Mouse (Mus musculus): Measurements from ENCODE around the gene Ftcd. TPM values are rescaled to one million over a fixed set of nuclear protein-coding genes. Genes with fewer than 3 reads are reported as not detected.

Ftcd gene
- not detected in 2 replicates for total RNA-seq (2014; fragmentation: Nextera tagmentation)
- total RNA-seq (2017), result not detected in 2 replicates

- ATAC-seq (replicated peaks; ENCODE audit: poor library complexity, severe bottlenecking), result no peak
These were observed at the start of gene Ftcd for GRCm38 (mm10) chr10:76575374-76575773. Gene Ftcd, plus strand, starts transcription at chr10:76575648.

GRCm38 (mm10) chr10:76530922-76531321, 44.5 kb upstream of the Ftcd start:
- ATAC-seq (replicated peaks; ENCODE audit: poor library complexity, severe bottlenecking), result peak; percentile 47

- ATAC-seq (replicated peaks; ENCODE audit: poor library complexity, severe bottlenecking), result peak; percentile 98
These were observed 44.1 kb upstream of the Ftcd start, which contains the start of gene Lss for GRCm38 (mm10) chr10:76531375-76531774. Gene Lss, plus strand, starts transcription at chr10:76531588.

DNA sequence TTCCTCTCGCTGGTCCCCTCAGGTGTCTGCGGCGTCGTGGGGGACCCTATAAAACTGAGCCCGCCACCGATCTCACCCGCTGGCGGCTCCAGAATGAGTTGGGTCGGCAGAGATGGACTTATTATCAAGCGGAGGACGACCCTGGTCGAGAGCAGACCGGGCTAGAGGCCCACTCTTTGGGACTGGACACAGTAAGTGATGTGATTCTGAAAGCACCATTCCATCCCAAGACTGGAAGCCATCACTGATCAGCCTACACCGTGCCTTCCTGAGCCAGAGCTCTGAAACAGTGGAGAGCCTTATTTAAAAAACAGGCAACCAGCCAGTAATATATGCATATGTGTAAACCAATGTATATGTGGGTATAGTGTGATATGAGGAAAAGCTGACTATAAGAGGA, 43.6 kb upstream of the Ftcd start:
- ATAC-seq (replicated peaks; ENCODE audit: poor library complexity, severe bottlenecking), result no peak

DNA sequence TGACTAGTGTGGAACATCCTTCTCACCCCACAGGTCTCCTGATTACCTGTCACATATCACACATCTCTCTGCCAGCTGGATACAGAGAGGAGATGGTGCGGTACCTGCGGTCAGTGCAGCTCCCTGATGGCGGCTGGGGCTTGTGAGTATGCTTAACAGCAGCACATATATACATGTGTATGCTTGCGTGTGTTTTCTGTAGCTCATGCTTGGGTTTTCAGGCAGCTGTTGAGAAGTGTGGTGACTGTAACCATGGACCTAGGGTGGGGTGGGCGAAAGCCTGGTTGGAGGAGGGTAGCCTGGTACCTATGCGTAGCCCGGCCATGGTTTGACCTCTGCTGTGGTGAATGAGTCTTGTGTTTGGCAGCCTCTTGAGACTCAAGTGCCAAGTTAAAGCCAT, 39.9 kb upstream of the Ftcd start:
- ATAC-seq (replicated peaks; ENCODE audit: poor library complexity, severe bottlenecking), result no peak

GRCm38 (mm10) chr10:76537619-76538018, 37.8 kb upstream of the Ftcd start:
- no peak for ATAC-seq (replicated peaks; ENCODE audit: poor library complexity, severe bottlenecking)

- peak; percentile 79 for ATAC-seq (replicated peaks; ENCODE audit: poor library complexity, severe bottlenecking)
These were observed 33.9 kb upstream of the Ftcd start for GRCm38 (mm10) chr10:76541336-76542085.

- ATAC-seq (replicated peaks; ENCODE audit: poor library complexity, severe bottlenecking), result peak; percentile 82
These were observed 32.6 kb upstream of the Ftcd start for GRCm38 (mm10) chr10:76542636-76543375.

DNA sequence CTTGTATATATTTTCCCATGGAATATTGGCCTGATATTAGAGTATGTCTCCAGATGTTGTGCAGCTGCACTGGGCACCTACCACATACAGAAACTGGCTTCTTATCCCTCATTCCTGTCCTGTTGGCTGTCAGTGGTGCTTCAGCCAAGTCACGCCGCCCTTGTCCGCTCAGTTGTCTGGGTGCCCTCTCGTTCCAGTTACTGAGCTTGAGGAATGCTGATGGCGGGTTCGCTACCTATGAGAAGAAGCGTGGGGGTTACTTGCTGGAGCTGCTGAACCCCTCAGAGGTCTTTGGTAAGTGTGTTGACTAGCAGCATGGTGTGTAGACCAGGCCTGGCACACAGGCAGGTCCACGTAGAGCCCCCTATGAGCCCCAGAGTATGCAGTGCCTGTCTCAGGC, 28.9 kb upstream of the Ftcd start:
- ATAC-seq (replicated peaks; ENCODE audit: poor library complexity, severe bottlenecking), result no peak

- ATAC-seq (replicated peaks; ENCODE audit: poor library complexity, severe bottlenecking), result no peak
These were observed 27.2 kb upstream of the Ftcd start for GRCm38 (mm10) chr10:76548218-76548617.

- ATAC-seq (replicated peaks; ENCODE audit: poor library complexity, severe bottlenecking), result no peak
These were observed 25.0 kb upstream of the Ftcd start for GRCm38 (mm10) chr10:76550458-76550857.

DNA sequence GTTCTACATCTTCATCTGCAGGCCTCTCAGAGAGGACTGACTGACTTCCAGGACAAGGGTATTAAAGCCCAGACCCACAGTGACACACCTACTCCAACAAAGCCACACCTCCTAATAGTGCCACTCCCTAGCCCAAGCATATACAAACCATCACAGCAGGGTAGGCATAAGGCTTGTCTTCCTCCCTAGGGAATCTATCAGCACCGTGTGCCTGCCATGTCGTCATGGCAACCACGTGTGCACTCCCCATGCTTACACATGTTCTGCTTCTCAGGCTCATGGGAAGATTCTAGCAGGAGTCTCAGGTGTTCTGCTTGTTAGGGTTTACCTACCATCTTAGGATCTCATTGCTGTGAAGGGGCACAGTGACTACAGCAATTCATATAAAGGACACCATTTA, 23.9 kb upstream of the Ftcd start:
- ATAC-seq (replicated peaks; ENCODE audit: poor library complexity, severe bottlenecking), result no peak

GRCm38 (mm10) chr10:76554061-76554460, 21.4 kb upstream of the Ftcd start:
- ATAC-seq (replicated peaks; ENCODE audit: poor library complexity, severe bottlenecking), result no peak

DNA sequence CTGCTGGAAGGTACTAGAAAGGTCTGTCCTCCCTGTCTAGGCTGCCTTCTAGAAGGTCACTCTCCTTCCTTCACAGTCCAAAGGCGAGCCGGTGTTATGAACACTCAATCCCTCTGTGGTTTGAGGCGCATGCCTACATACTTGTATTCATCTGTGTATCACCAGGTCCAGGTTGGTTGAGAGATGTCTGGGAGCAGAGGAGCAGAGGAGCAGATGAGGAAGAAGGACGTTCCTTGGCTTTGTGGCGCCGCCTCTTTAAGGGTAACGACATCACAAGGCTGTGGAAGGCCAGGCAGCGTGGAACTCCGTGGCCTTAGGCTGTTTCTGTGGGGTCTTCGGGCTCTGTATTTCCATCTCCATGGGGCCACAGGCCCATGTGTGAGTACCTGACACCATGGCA, 13.5 kb upstream of the Ftcd start, which contains the start of gene Spatc1l:
Spatc1l (plus strand) TSS at position 301 of the 400 bp plus-strand sequence.
- ATAC-seq (replicated peaks; ENCODE audit: poor library complexity, severe bottlenecking), result no peak

- ATAC-seq (replicated peaks; ENCODE audit: poor library complexity, severe bottlenecking), result no peak
These were observed 5.3 kb upstream of the Ftcd start for GRCm38 (mm10) chr10:76569996-76570685.

- ATAC-seq (replicated peaks; ENCODE audit: poor library complexity, severe bottlenecking), result no peak
These were observed 4.4 kb upstream of the Ftcd start for GRCm38 (mm10) chr10:76571070-76571469.

- no peak for ATAC-seq (replicated peaks; ENCODE audit: poor library complexity, severe bottlenecking)
These were observed 3.3 kb upstream of the Ftcd start for GRCm38 (mm10) chr10:76572151-76572550.

GRCm38 (mm10) chr10:76576920-76577319, 1.5 kb downstream of the Ftcd start:
- ATAC-seq (replicated peaks; ENCODE audit: poor library complexity, severe bottlenecking), result no peak

GRCm38 (mm10) chr10:76584138-76584537, 8.7 kb downstream of the Ftcd start:
- ATAC-seq (replicated peaks; ENCODE audit: poor library complexity, severe bottlenecking), result no peak

DNA sequence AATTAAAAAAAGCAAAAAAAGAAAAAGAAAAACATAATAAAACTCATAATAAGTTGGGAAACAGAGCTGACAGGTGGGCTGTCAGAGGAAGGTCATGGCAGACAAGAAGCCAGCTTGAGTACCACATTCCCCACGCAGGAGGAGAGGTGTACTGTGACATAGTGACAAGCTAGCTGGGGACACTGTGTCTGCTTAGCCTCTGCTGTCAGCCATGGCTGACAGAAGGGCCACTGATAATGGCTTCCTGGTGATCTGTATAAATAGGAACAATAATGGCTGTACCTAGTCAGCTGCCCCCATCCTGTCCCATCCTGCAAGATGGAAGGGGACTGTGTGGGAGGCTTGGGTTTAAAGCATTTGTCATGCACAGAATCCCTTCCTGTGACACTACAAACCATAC, 10.7 kb downstream of the Ftcd start:
- no peak for ATAC-seq (replicated peaks; ENCODE audit: poor library complexity, severe bottlenecking)

- no peak for ATAC-seq (replicated peaks; ENCODE audit: poor library complexity, severe bottlenecking)
These were observed 14.7 kb downstream of the Ftcd start for GRCm38 (mm10) chr10:76590197-76590596.

Data from granulocyte monocyte progenitor cell, adult 5-6 weeks (primary cell).